Mouse (Mus musculus): ENCODE data around the gene Alg10b. TPM values are rescaled to one million over a fixed set of nuclear protein-coding genes. Genes with fewer than 3 reads are reported as not detected.
"Not testable (repeated sequence)": the region's sequence is repeated elsewhere in the genome, so short reads cannot be mapped to it uniquely, and the experiment has no call there.

Alg10b gene
- polyA plus RNA-seq (2017; shearing (Covaris generic)) = 10 to 100 TPM in 1 of 2 experiments, 1 to 10 TPM in 1; 8.3 to 12.8 TPM

DNA sequence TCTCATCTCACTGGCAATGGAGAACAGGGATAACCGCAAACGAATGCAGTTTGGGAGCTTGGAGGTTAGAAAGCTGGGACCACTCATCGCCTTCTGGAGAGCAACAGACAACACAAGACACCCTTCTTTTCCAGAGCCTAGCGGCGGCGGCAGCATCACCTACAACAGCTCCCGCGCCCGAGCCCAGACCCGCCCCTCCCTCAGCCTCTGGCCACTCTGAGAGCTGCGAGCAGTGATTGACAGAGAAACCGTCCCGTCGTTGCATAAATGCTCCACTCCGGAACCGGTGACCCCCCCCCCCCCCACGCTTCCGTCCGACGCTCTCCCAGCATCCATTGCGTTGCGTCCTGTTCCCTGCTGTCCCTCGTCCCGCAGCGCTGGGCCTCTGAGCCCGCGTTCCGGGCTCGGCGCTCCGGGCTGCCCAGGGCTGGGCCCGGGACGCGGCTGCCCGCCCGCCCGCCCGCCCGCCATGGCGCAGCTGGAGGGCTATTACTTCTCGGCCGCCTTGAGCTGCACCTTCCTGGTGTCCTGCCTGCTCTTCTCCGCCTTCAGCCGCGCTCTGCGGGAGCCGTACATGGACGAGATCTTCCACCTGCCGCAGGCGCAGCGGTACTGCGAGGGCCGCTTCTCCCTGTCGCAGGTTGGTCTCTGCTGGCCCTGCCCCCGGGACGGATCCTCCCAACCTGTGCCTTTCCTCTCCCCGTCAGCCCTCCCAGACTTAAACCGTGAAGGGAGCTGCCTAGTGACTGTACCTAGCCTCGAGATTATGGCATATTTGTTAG lies at the start of gene Alg10b:
Gene Alg10b, plus strand, starts transcription at position 343 of the 782 bp plus-strand sequence.
- ATAC-seq = peak; percentile 94

DNA sequence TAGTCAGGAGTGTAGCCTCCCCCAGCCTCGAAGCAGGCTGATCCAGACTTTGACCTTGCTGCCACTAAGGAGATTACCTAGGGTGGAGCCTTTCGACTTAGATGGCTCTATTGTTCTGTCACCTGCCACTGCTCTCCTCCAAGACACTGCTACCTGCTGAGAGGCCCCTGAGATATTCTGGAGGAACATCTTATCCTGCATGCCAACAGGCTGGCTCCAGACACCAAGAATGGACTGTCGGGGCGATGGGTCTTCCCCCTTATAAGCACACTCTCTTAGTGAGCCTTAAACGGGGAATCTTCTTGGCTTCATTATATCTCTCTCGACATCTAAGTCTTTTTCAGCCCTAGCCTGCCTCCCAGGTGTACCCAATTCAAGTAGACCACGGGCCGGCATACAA lies 41.0 kb upstream of the Alg10b start:
- not testable (repeated sequence) for ATAC-seq

DNA sequence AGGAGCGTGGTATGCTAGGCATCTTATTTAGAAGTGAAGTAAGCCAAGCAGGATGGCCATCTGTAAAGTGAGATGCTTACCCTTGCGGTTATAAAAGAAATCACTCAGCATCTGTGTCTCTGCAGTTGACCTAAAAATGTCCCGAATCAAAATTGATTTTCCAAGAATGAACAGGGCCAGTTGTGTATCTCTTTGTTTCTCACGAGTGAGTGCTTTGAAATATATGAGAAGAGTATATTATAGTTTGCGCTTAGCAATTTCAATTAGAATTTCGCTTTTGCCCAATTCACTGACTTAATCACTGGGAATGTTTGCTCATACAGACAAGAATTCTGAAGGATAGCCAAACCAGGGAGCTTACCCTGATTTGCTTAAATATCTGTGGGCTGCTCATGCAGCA lies 40.6 kb upstream of the Alg10b start:
- no peak for ATAC-seq

DNA sequence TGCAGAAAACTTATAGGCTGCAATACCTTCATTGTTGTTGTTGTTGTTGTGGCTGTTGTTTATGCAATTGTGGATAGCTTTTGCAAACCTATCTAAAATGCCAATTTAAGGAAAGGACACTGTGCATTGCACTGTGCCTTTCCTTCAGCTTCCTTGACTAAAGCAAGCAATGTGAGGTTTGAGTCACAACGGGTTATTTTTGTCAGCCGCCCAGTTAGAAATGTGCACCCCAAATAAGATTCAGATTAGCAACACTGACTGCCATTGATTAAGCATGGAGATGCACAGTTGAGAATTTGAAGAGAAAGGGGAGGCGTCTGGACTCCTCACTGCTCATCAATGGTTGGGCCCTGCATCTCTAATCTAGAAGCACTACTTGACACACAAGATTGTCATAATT lies 39.4 kb upstream of the Alg10b start:
- no peak for ATAC-seq

DNA sequence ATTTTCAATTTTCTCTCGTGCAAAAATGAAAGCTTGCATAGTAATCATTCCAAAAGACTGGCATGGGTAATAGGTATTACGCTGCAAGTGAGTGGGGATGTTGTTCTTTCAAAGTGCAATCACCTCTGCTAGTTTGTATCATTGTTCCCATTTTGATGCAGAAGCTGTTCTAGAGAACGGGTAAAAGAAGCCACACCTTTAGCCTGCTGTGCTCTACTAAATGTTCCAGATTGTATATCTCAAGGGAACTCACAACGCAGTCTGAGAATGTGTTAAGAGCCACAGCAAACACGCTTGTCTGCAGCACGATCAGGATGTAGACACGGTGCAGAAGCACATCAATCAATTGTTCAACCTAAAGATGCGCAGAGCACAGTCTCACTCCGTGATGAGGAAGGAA lies 34.6 kb upstream of the Alg10b start:
- ATAC-seq = no peak

DNA sequence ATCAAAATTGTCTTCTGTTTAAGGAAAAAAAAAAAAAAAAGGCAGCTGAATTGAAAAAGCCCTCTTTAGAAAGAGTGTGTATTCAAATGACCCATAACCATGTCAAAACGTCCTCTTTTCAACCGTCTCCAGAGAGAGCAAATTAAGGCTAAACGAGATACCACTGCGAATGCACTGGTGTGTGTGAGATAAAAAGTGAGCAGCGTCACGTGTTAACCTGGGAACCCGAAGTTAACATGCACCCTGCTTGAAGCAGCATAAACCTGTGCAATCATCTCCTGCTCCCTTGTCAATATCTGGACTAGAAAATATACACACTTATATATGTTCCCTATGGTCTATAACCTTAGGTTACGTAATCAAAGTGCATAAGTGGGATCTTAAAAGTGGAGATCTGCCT lies 10.2 kb upstream of the Alg10b start:
- no peak for ATAC-seq

DNA sequence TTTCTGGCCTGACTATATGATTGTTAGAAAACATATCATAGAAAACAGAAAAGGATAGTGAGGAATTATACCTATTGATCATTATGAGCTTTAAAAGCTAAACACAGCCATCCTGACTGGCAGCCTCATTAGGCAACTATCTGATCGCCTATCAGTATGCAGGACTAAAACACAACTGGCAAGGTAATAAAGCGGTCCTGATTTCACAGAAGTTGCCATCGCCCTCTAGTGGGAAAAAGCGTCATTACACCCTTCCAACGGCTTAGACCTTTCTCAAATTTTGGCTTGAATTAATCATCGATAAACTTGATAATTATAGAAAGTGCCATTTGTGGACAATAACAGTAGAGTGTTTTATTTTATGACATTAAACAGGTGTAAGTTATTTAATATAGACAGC lies 9.2 kb upstream of the Alg10b start:
- ATAC-seq = peak; percentile 89

DNA sequence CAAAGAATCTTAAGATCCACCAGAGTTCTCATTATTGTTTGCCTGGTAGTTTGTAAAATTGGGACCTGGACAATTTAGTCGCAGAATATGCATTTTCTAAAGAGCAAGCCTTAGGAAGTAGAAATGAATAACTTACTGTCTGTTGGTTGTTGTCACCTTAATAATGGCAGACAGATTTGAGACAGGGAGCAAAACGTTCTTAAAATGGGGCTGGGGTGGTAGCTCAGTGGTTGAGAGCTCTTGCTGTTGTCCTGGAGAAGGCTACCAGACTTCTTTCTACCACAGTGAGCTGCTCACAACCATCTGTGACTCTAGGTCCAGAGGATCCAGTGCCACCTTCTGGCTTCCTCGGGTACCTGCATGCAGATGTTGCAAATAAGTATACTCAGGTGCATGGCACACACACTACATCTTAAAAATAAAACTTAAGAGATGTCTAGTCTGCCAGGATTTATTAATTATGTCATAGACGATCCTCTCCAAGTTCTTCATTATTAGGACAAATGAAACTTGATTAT lies 1.0 kb downstream of the Alg10b start:
- peak; percentile 35 for ATAC-seq

DNA sequence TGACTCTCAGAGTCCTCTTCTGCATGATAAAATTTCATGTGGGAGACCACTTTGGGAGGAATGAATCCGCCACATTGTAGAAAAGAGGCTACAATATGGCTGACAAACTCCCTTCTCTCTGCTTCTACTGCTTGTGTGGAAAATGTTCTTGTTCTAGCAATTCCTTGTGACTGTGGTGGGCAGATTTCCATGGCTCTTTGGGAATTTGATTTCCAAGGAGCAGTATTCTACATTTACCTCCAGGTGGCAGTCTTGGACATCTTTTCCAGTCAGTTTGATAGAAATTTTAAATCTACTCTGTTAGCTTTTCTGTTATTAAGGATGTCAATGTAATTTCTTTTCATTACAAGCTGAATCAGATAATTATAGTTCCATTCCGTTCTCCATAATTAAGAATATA lies 13.5 kb downstream of the Alg10b start:
- ATAC-seq = peak; percentile 29

DNA sequence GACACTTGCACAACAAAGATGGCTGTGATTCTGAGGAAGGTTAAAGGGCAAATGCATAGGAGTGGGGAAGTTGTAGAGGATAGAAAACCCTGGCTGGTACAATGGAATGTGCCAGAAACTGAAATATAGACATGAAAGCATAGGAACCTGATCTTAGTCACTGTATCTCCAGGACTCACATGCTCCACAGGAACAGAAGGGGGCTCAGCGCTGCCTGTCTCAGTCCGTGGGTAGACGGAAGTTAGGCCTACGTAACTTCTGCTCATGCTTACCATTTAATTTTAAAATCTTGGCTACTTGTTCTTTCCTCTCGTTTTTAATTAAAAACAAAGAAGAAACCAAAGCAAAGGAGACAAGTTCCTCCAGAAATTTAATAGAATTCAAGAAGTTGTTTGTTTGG lies 20.0 kb downstream of the Alg10b start:
- no peak for ATAC-seq

DNA sequence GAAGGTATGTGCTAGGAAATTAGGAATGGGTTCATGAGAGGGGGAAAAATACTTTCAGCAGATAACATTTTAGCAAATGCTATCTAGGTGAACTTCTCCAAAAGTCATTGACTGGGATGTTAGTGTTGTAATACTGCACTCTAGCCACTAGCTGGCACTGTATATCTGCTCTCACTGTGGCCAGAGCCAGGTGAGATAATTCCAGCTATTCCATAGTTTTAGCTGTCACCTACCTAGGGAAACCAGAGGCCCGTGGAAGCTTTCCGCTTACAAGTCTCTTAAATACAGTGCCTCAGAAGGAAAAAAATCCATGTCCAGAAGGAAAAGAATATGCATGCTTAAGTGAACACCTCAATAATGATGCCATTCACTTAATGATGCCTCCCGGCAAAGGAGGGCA lies 25.6 kb downstream of the Alg10b start:
- ATAC-seq = peak; percentile 54

DNA sequence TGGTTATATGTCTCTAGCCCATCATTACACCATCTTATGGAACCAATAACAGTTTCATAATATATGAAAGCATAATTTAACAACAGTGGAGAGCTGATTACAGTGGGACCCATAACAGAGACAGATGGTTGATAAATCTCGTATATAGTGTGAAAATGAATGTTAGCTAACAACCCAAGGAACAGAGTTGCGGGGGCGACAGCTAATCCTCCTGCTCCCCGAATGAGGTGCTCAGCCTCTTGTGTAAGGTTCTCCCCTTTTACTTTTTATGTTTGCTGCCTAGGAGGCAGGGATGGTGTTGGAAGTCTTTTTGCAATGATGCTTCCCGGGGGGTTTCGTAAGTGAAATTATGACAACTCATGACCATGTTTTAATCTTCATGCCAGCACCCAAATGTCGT lies 58.8 kb downstream of the Alg10b start:
- no peak for ATAC-seq
